Mouse (Mus musculus) forebrain, embryonic 14.5 days (tissue): ENCODE measurements around the gene Msantd2. TPM values are rescaled to one million over a fixed set of nuclear protein-coding genes. Genes with fewer than 3 reads are reported as not detected.
A peak's percentile ranks its signal among the peaks of the same experiment; 100 is the strongest.

Experiments used
- ATAC-seq: fragments of 200-750 bp; cut with Nextera tagmentation; 2 replicates; pipeline ENCODE4 v1.8.0; 2017; ENCODE audit warnings: mild to moderate bottlenecking, moderate library complexity
- DNase-seq: peaks from one replicate; pipeline ENCODE4 v3.0.0-alpha.2; 2015; ENCODE audit warnings: low spot score
- H3K27ac ChIP-seq: fragments of 300-500 bp; sonication (generic); 2 replicates; pipeline ENCODE4 v1.5.1; 2014; ENCODE audit warnings: low read depth, mild to moderate bottlenecking, control low read depth, low read length, moderate library complexity
- H3K27me3 ChIP-seq: fragments of 300-500 bp; sonication (generic); replicated peaks from 2 replicates; pipeline ENCODE4 v1.6.1; 2014; ENCODE audit warnings: low read length, control low read depth, mixed read lengths; ENCODE audit not compliant: control insufficient read depth, insufficient read depth
- H3K36me3 ChIP-seq: fragments of 300-500 bp; sonication (generic); 2 replicates; pipeline ENCODE4 v1.6.1; 2014; ENCODE audit warnings: low read length, control low read depth; ENCODE audit not compliant: control insufficient read depth, insufficient read depth
- H3K4me1 ChIP-seq: fragments of 300-500 bp; sonication (generic); 2 replicates; pipeline ENCODE4 v1.6.1; 2014; ENCODE audit warnings: antibody characterized with exemption, low read length, control low read depth; ENCODE audit not compliant: control insufficient read depth, insufficient read depth
- H3K4me2 ChIP-seq: fragments of 300-500 bp; sonication (generic); 2 replicates; pipeline ENCODE4 v1.6.1; 2014; ENCODE audit warnings: mild to moderate bottlenecking, control low read depth, low read length
- H3K4me3 ChIP-seq: fragments of 300-500 bp; sonication (generic); 2 replicates; pipeline ENCODE4 v1.5.1; 2014; ENCODE audit warnings: low read depth, low read length, control low read depth
- H3K9ac ChIP-seq: fragments of 300-500 bp; sonication (generic); 2 replicates; pipeline ENCODE4 v1.6.1; 2014; ENCODE audit warnings: mild to moderate bottlenecking, low read length, control low read depth, moderate library complexity
- H3K9me3 ChIP-seq: fragments of 300-500 bp; sonication (generic); replicated peaks from 2 replicates; pipeline ENCODE4 v1.6.1; 2016; ENCODE audit warnings: low read length, control low read depth, mixed read lengths; ENCODE audit not compliant: control insufficient read depth
- WGBS: fragments of 180-500 bp; shearing (Covaris S2); extraction: QIAGEN DNeasy Blood & Tissue Kit; methylation state at CpG from one replicate; pipeline ENCODE4 v1.1.7; 2014; 5-methylcytosine and 5-hydroxymethylcytosine counted together
- polyA plus RNA-seq: library from polyadenylated mRNA; unstranded; fragments of >200 nt; fragmentation: Nextera tagmentation; extraction: Ambion mirVana; gene quantifications from 2 replicates; pipeline ENCODE4 v1.2.1, GENCODE M21; 2014

Msantd2 gene
- polyA plus RNA-seq, 1 experiment from 2014 or later, result 29.2 TPM

- Histone ChIP-seq H3K27ac (no peak overlapping the region), H3K27me3 (peaks cover 43% of the 10 kb centered on the region), H3K9me3 (no peaks in the 10 kb centered on the region), H3K4me2 (peak overlapping the region; percentile 57), H3K9ac (peak overlapping the region; percentile 59), H3K4me1 (peaks cover 4% of the 10 kb centered on the region; the same call in 1 of the 2 replicates), H3K36me3 (peaks cover under 1% of the 10 kb centered on the region), H3K4me3 (peak overlapping the region; percentile 26)
- peak; percentile 51 for ATAC-seq
- 3% methylated on average over 32 of the region's 32 CpGs for WGBS
- no peak for DNase-seq
Measured at GRCm38 (mm10) chr9:37530031-37530887, 41.1 kb downstream of the Msantd2 start.

DNA sequence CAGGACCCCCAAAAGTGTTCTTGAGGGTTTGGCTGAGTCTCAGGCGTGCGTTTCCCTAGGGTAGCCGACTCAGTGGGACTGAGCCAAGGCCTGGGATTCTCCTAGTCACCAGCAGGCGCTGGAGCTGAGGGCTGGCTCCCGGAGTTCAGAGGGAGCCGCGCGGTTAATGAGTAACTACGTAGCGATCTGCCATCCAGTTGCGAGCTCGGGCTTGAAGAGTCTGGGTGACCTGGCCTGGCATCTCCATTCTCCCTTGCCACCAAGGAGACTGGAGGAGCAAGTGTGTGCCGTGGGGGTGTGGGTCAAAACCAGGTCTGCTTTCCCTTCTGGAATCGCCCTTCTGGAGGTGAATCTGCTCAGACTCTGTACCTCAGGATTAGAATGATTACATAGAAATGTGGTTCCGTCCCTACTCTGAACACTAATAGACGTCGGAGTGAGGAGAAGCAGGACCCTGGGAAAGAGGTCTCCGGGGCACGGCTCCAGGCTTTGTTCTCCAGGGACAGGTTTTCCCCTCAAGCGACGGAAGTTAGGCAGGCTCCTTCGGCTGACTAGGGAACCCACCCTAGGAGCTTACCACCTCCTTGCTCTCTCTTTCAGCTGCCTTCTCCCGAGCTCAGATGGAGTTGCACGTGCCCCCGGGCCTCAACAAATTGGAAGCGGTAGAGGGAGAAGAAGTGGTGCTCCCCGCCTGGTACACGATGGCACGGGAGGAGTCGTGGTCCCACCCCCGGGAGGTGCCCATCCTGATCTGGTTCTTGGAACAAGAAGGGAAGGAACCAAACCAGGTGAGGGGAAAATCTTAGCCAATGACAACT is 42.0 kb downstream of the Msantd2 start:
- WGBS, result 3% methylated on average over 31 of the region's 31 CpGs
- ATAC-seq, result peak; percentile 78
- Histone ChIP-seq H3K4me3 (peak overlapping the region; percentile 26), H3K27ac (no peak overlapping the region), H3K27me3 (peaks cover 43% of the 10 kb centered on the region), H3K36me3 (no peaks in the 10 kb centered on the region; the same call in 1 of the 2 replicates), H3K9ac (peak overlapping the region; percentile 4; the same call in 1 of the 2 replicates), H3K4me1 (peaks cover 4% of the 10 kb centered on the region; the same call in 1 of the 2 replicates), H3K9me3 (no peaks in the 10 kb centered on the region), H3K4me2 (peak overlapping the region; percentile 57)
- peak; percentile 80 for DNase-seq

- Histone ChIP-seq H3K4me1 (no peaks in the 10 kb centered on the region), H3K9me3 (no peaks in the 10 kb centered on the region), H3K9ac (no peak overlapping the region), H3K4me3 (no peak overlapping the region), H3K27ac (no peak overlapping the region), H3K36me3 (no peaks in the 10 kb centered on the region), H3K4me2 (no peak overlapping the region), H3K27me3 (no peaks in the 10 kb centered on the region)
- ATAC-seq (no peak), DNase-seq (no peak)
- 73% methylated on average over 4 of the region's 4 CpGs for WGBS
Measured at GRCm38 (mm10) chr9:37536851-37537250, 47.7 kb downstream of the Msantd2 start.

DNA sequence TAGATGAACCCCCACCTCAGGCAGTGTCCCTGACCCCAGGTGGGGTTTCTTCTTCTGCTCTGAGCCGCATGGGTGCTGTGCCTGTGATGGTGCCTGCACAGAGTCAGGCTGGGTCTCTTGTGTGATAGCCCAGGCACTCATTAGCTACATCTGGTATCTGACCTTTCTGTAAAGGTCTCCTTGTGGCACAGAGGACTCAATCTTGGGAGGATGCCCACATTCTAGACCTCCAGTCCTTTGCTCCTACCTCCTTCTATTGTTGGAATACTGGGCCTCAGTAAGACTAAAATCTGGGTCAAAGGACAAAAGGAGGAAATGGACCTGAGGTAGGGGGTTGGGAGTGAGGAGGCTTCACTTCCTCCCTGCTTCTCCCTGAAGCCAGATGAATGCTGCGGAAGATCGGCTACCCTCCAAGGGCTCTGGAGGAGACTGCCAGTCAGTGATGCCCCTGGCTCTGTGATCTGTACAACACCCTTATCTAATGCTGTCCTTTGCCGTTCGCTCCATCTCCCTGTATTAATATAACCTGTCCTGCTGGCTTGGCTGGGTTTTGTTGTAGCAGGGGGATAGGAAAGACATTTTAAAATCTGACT is 48.6 kb downstream of the Msantd2 start:
- no peak for DNase-seq
- no peaks in the 10 kb centered on the region for H3K36me3 ChIP-seq
- no peak overlapping the region for H3K9ac ChIP-seq
- H3K4me3 ChIP-seq, result no peak overlapping the region
- 86% methylated on average over 5 of the region's 5 CpGs for WGBS
- no peak for ATAC-seq
- no peak overlapping the region for H3K4me2 ChIP-seq
- H3K9me3 ChIP-seq, result no peaks in the 10 kb centered on the region
- H3K4me1 ChIP-seq, result no peaks in the 10 kb centered on the region
- no peak overlapping the region for H3K27ac ChIP-seq
- H3K27me3 ChIP-seq, result no peaks in the 10 kb centered on the region

- H3K4me3 ChIP-seq, result no peak within 1 kb of the TSS
- no peak for DNase-seq
- no peak for ATAC-seq
- no peak within 1 kb of the TSS for H3K9ac ChIP-seq
- H3K27me3 ChIP-seq, result no peaks in the 10 kb centered on the region
- WGBS, result 54% methylated on average over 23 of the region's 23 CpGs
- peaks cover 2% of the 10 kb centered on the region; the same call in 1 of the 2 replicates for H3K4me1 ChIP-seq
- H3K27ac ChIP-seq, result no peak within 1 kb of the TSS
- no peaks in the 10 kb centered on the region for H3K36me3 ChIP-seq
- H3K9me3 ChIP-seq, result no peaks in the 10 kb centered on the region
- H3K4me2 ChIP-seq, result no peak within 1 kb of the TSS
Measured at GRCm38 (mm10) chr9:37539170-37540025, 50.3 kb downstream of the Msantd2 start, which contains the start of gene Vsig2. Gene Vsig2 (plus strand): TSS chr9:37539255.

DNA sequence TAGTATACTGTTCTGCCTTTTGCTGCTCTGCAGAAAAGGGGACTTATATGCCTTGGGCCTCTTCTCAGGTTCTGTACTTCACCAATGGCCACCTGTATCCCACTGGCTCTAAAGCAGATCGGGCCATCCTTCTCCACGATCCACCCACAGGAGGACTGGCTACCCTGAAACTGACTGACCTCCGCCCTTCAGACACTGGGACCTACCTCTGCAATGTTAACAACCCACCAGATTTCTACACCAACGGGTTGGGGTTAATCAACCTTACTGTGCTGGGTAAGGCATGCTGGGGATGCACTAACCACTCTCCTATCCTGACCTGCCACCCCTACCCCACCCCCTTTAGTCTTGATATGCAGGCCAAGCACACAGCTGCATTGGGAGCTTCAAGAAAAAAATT is 51.1 kb downstream of the Msantd2 start:
- Histone ChIP-seq H3K36me3 (no peaks in the 10 kb centered on the region), H3K4me1 (peaks cover 6% of the 10 kb centered on the region; the same call in 1 of the 2 replicates), H3K9ac (no peak overlapping the region), H3K27me3 (peaks cover 3% of the 10 kb centered on the region), H3K9me3 (no peaks in the 10 kb centered on the region), H3K4me2 (no peak overlapping the region), H3K4me3 (no peak overlapping the region), H3K27ac (no peak overlapping the region)
- DNase-seq (no peak), ATAC-seq (no peak)
- whole genome bisulfite sequencing, result 94% methylated on average over 4 of the region's 4 CpGs

GRCm38 (mm10) chr9:37540701-37541575 is 51.8 kb downstream of the Msantd2 start:
- H3K27me3 ChIP-seq, result peaks cover 10% of the 10 kb centered on the region
- H3K9ac ChIP-seq, result no peak overlapping the region
- no peak overlapping the region for H3K4me2 ChIP-seq

More at GRCm38 (mm10) chr9:37540701-37541575, 51.8 kb downstream of the Msantd2 start:
- no peak for ATAC-seq
- 85% methylated on average over 6 of the region's 6 CpGs for WGBS
- Histone ChIP-seq H3K4me1 (peaks cover 6% of the 10 kb centered on the region; the same call in 1 of the 2 replicates), H3K9me3 (no peaks in the 10 kb centered on the region), H3K36me3 (no peaks in the 10 kb centered on the region), H3K4me3 (no peak overlapping the region), H3K27ac (no peak overlapping the region)
- DNase-seq, result no peak
